Mouse (Mus musculus) spleen, adult 18-20 months (tissue): Measurements from ENCODE around the gene Usp2.

Experiments used
- DNase-seq, 2 experiments: peaks; one replicate each; pipeline ENCODE4 v3.0.0; 2022; ENCODE audit warnings: mixed read lengths in 2 of 2

The Usp2 gene

DNA sequence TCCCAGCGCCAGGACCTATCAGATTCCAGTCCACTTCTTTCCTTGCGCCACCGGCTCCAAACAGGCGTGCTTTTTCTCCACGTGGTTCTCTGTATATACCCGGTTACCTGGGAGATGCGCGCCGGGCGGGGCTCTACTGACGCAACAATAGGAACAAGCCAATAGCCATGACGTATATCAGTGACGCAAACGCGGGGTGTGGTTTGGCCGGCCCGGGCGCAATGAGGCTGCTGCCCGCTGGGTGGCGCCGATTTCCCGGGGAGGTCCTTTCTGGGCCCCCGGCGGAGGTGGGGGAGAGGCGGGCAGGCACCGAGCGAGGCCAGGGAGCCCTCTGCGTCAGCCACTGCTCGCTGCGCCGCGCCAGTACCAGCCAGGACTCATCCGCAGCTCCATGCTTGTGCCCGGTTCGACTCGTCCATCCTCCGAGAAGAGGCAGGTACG is at the start of gene Usp2:
Gene Usp2 (plus strand): TSS at position 237 of the 441 bp plus-strand sequence.
- DNase-seq: peak; percentile 93 to 98

- DNase-seq: no peak
These were observed 49.0 kb upstream of the Usp2 start for GRCm38 (mm10) chr9:44017846-44018245.

DNA sequence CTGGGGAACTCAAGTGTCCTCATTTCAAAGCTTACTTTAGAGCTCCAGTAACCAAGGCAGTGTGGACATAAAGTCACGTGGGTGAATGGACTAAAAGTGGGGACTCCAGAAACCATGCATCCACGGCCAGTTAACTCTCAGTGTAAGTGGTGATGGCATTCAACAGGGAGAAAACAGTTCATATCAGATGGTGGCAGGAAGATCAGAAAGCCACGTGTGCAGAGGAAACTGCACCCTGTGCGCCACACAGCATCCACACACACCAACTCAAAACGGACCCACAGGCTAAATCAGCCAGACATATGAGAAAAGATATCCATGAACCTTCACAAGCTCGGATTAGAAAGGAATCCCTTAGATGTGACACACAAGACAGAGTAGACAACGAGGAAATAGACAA is 46.8 kb upstream of the Usp2 start:
- no peak for DNase-seq

- no peak for DNase-seq
These were observed 44.5 kb upstream of the Usp2 start for GRCm38 (mm10) chr9:44022100-44022847.

- DNase-seq: no peak
These were observed 42.7 kb upstream of the Usp2 start for GRCm38 (mm10) chr9:44024096-44024495.

DNA sequence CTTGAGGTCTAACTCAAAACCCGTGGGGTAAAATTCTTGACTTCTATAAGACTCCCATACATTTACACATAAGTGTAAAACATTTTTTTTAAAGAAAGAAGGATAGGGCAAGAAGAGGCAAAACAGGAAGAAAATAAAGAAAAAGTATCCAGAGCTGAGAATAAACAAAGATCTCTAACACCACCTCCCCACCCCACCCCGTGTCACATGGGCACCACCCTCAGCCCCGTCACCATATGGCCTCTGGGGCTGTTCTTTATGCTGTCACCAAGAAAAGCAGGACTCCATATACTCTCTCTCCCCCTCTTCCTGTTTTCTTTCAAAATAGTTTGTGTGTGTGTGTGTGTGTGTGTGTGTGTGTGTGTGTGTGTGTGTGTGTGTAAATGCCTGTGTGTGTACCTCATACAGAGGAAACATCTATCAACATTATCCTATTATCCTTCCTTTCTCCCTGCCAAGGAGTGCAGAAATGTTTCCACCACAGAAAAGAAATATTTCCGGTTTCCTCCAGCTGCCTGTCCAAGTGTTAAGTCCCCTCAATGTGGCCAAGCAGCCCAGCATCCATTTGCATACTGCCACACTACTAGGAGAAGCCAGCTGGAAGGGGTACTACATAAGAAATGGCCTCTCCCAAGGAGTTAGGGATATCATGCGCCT is 37.1 kb upstream of the Usp2 start:
- no peak for DNase-seq

DNA sequence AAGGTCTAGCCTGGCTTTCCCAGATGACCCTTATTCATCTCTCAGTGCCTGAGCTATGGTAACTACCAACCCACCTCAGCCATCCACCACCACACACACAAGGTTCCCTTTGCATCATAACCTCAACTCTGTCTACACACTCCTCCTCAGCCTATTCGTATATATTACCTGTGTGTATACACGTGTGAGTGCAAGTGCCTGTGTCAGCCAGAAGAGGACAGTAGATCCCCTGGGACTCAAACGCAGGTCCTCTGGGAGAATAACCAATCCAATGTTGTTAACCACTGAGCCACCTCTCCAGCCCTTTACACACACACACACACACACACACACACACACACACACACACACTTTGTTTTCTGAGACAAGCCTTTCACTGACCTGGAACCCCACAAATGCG is 36.2 kb upstream of the Usp2 start:
- DNase-seq: no peak

DNA sequence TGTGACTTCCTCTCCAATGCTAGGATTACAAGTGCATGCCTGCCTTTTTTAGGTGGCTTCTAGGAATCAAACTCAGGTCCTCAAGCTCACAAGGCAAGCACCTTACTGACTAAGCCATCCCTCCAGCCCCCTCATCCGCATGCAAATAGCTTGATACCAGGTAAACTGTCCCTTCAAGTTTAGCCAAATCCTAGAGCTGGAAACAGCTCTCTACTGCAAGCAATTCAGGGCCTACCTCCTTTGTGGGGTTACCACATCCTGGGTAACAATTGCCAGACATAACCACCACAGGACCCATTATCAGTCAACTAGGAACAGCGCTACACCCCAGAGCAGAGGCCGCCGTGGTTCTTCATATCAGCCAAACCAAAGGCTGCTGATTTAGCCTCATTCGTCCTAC is 35.7 kb upstream of the Usp2 start:
- DNase-seq: no peak

- DNase-seq: no peak
These were observed 34.9 kb upstream of the Usp2 start for GRCm38 (mm10) chr9:44031946-44032345.

- no peak for DNase-seq
These were observed 33.5 kb upstream of the Usp2 start for GRCm38 (mm10) chr9:44033317-44033716.

DNA sequence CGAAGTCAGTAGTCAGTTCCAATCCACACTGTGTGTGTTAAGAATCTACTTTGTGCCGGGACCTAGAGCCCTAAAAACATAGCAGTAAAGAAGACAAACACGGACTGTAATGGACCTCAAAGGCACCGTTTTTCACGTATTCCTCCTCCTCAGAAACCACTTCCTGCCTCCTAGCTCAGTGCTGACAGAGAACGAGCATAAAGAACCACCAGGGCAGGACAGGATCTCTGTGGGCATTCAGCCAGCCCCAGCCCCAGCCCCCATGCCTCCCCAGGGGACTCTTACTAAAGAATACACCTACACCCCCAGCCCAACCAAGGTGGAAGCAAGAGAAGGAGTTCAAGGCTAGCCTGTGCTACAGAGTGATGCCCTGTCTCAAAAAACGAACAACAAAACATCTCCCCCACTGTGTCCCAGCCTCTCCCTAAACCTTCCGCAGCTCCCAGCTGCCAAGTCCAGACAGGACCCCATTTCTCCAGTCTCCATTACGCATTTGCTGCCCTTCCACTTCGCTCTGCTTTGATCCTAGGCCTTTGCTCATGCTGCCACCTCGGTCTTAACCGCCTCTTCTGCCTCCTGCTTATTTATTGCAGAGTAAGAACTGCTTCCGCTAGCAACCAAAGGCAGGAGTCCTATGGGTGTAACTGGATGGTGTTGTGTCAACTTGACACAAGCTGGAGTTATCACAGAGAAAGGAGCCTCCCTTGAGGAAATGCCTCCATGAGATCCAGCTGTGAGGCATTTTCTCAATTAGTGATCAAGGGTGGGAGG is 32.7 kb upstream of the Usp2 start:
- DNase-seq: no peak

- DNase-seq: no peak
These were observed 29.7 kb upstream of the Usp2 start for GRCm38 (mm10) chr9:44037106-44037505.

- DNase-seq: no peak
These were observed 25.1 kb upstream of the Usp2 start for GRCm38 (mm10) chr9:44041511-44042395.

DNA sequence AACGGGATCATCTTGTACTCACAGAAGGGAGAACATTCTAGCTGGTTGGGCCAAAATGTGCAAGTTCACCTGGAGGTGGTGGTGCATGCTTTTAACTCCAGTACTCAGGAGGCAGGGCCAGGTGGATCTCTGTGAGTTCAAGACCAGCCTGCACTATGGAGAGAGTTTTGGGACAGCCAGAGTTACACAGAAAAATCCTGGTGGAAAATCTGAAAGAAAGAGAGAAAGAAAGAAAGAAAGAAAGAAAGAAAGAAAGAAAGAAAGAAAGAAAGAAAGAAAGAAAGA is 24.5 kb upstream of the Usp2 start:
- no peak for DNase-seq

DNA sequence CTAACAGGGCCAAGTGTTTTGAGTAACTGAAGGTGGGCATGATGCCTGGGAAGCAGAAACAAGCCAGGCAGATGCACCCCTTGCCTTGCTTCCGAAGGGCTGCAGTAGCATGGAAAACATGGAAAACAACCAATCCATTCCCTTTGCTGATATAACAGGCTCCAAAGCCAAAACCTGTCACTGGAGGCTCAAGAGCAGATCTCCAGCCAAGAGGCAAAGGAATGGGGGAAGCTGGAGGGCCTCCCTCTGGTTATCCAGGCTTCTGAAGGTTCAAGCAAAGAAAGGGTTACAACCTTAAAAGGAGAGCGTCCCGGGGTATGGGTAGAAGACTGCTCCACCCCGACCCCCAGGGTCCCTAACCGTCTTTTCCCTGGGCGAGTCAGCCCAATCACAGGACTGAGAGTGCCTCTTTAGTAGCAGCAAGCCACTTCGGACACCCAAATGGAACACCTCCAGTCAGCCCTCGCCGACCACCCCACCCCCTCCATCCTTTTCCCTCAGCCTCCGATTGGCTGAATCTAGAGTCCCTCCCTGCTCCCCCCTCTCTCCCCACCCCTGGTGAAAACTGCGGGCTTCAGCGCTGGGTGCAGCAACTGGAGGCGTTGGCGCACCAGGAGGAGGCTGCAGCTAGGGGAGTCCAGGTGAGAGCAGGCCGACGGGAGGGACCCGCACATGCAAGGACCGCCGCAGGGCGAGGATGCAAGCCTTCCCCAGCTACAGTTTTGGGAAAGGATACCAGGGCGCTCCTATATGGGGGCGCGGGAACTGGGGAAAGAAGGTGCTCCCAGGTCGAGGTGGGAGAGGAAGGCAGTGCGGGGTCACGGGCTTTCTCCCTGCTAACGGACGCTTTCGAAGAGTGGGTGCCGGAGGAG is 23.7 kb upstream of the Usp2 start, which contains the start of gene Thy1:
Gene Thy1 (plus strand): TSS at position 549 of the 872 bp plus-strand sequence.
- no peak for DNase-seq

- no peak for DNase-seq
These were observed 23.0 kb upstream of the Usp2 start for GRCm38 (mm10) chr9:44043708-44044425.

DNA sequence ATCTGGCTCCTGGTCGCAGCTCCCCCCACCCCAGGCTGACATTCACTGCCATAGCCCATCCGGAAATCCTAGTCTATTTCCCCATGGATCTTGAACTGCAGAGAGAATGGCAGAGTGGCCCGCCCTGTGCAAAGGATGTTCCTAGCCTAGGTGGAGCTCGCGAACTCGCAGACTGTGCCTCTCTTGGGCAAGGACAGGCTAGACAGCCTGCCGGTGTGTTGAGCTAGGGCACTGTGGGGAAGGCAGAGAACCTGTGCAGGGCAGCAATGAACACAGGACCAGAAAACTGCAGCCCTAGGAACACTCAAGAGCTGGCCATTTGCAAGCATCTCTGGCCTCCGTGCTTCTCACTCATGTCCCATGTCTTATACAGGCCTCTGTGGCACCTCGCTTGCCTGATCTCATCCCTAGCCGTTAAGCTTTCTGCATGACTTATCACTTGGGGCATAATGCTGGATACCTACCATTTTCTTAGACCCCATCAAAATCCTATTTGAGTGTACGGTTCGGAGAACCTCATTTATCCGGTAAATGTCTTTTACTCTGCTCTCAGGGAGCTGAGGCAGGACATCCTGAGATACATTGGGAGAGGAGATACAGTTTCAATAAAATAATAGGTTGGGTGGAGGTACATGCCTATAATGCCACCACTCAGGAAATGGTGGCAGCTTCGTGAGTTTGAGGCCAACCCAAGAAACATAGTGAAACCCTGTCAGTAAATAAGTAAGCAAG is 22.2 kb upstream of the Usp2 start:
- no peak for DNase-seq

GRCm38 (mm10) chr9:44045158-44045883 is 21.5 kb upstream of the Usp2 start:
- no peak for DNase-seq

- no peak for DNase-seq
These were observed 20.9 kb upstream of the Usp2 start for GRCm38 (mm10) chr9:44045884-44046272.

DNA sequence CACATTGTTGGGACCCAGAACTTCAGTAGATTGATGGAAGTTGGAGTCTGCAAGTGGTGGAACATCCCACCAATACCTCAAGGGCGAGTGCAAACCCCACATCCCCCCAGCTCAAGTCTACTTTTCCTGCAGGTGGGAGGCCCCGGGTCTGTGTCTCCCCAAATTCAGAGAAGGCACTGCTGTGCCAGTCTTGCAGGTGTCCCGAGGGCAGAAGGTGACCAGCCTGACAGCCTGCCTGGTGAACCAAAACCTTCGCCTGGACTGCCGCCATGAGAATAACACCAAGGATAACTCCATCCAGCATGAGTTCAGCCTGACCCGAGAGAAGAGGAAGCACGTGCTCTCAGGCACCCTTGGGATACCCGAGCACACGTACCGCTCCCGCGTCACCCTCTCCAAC is 20.4 kb upstream of the Usp2 start:
- DNase-seq: no peak
